Mouse (Mus musculus): Measurements from ENCODE around the gene Tbc1d1. TPM values are rescaled to one million over a fixed set of nuclear protein-coding genes. Genes with fewer than 3 reads are reported as not detected.

Gene Tbc1d1
- polyA plus RNA-seq, 1 experiment = 17.0 TPM

DNA sequence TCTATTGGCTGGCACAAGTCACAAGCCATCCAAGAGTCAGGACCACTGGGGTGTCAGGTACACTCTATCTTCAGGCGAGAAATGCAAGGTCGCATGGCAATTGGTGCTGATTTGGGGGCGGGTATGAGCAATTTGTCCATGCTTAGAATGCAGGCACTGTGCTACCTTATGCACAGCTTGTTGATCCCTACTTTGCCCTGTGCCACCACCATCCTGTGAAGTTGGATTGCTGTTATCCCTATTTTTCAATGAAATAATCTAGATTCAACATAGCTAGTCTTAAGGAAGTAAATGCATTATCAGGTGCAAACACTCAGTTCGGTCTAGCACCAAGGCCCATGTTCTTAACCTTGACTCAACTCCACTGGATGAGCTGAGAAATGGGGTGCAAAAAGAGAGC lies 244.6 kb downstream of the Tbc1d1 start:
- DNase-seq = no peak
- Histone ChIP-seq H3K36me3 (ENCODE audit: control insufficient read depth, insufficient read depth, low read length) (no peaks in the 10 kb centered on the region), H3K4me3 (ENCODE audit: control insufficient read depth, insufficient read depth, low read length) (no peak overlapping the region), H3K4me1 (replicated peaks; ENCODE audit: control insufficient read depth, insufficient read depth, low read length) (peaks cover 2% of the 10 kb centered on the region; the same call in 1 of the 2 replicates), H3K27ac (ENCODE audit: control insufficient read depth, insufficient read depth, low read length) (no peak overlapping the region), H3K27me3 (ENCODE audit: control insufficient read depth, insufficient read depth, low read length) (no peaks in the 10 kb centered on the region)
- WGBS = 100% methylated on average over 4 of the region's 4 CpGs
- TF ChIP-seq CTCF (IDR thresholded peaks at IDR 0.05; ENCODE audit: borderline replicate concordance, control insufficient read depth, extremely low read depth, insufficient read depth, low read length, poor library complexity) (no peak), POLR2A (IDR thresholded peaks at IDR 0.05; ENCODE audit: control insufficient read depth, extremely low read depth, insufficient read depth, low read length, poor library complexity) (no peak)

Other genes starting within 250 kb of the Tbc1d1 start
- 10.8 and 11.7 TPM in 2 replicates for gene Rell1, start 187.4 kb upstream of the Tbc1d1 start, polyA plus RNA-seq (2012; rRNA removed)
- 9.4 and 10.5 TPM in 2 replicates for gene Pgm2, start 63.4 kb upstream of the Tbc1d1 start, polyA plus RNA-seq (2012; rRNA removed)